Mouse (Mus musculus) embryonic facial prominence, embryonic 15.5 days (tissue): ENCODE data around the gene 1700001K19Rik. TPM values are rescaled to one million over a fixed set of nuclear protein-coding genes. Genes with fewer than 3 reads are reported as not detected.
"Not testable (repeated sequence)": the region's sequence is repeated elsewhere in the genome, so short reads cannot be mapped to it uniquely, and the experiment has no call there.

ENCODE experiments used
- ATAC-seq: fragments of 200-750 bp; cut with Nextera tagmentation; 2 replicates; pipeline ENCODE4 v1.8.0; 2017; ENCODE audit warnings: low read depth, moderate TSS enrichment; ENCODE audit not compliant: insufficient number of reproducible peaks, low FRiP score, low TSS enrichment
- H3K27ac ChIP-seq: fragments of 300-500 bp; sonication (generic); replicated peaks from 2 replicates; pipeline ENCODE4 v1.5.1; 2015; ENCODE audit warnings: mild to moderate bottlenecking, inconsistent platforms
- H3K27me3 ChIP-seq: fragments of 300-500 bp; sonication (generic); 2 replicates; pipeline ENCODE4 v1.6.1; 2015; ENCODE audit warnings: inconsistent platforms
- H3K36me3 ChIP-seq: fragments of 300-500 bp; sonication (generic); 2 replicates; pipeline ENCODE4 v1.6.1; 2015; ENCODE audit warnings: mild to moderate bottlenecking, inconsistent platforms
- H3K4me1 ChIP-seq: fragments of 300-500 bp; sonication (generic); 2 replicates; pipeline ENCODE4 v1.6.1; 2015; ENCODE audit warnings: inconsistent platforms
- H3K4me2 ChIP-seq: fragments of 300-500 bp; sonication (generic); replicated peaks from 2 replicates; pipeline ENCODE4 v1.6.1; 2015; ENCODE audit warnings: mild to moderate bottlenecking, inconsistent platforms
- H3K4me3 ChIP-seq: fragments of 300-500 bp; sonication (generic); replicated peaks from 2 replicates; pipeline ENCODE4 v1.5.1; 2015; ENCODE audit warnings: mild to moderate bottlenecking, inconsistent platforms
- H3K9ac ChIP-seq: fragments of 300-500 bp; sonication (generic); 2 replicates; pipeline ENCODE4 v1.6.1; 2015; ENCODE audit warnings: inconsistent platforms
- H3K9me3 ChIP-seq: fragments of 300-500 bp; sonication (generic); replicated peaks from 2 replicates; pipeline ENCODE4 v1.6.1; 2016; ENCODE audit warnings: inconsistent platforms
- WGBS: fragments of 180-500 bp; shearing (Covaris S2); methylation state at CpG from one replicate; pipeline ENCODE4 v1.1.7; 2015; 5-methylcytosine and 5-hydroxymethylcytosine counted together
- polyA plus RNA-seq: library from polyadenylated mRNA; unstranded; fragments of >200 nt; fragmentation: Nextera tagmentation; extraction: Ambion mirVana; gene quantifications from 2 replicates; pipeline ENCODE4 v1.2.1, GENCODE M21; 2015

1700001K19Rik gene
- polyA plus RNA-seq, 1 experiment from 2014 or later: 0.35 TPM

GRCm38 (mm10) chr12:110695676-110696171 is 13.3 kb upstream of the 1700001K19Rik start:
- peak overlapping the region; percentile 68 for H3K4me2 ChIP-seq
- WGBS: under 1% methylated on average over 55 of the region's 55 CpGs
- peaks cover 18% of the 10 kb centered on the region for H3K36me3 ChIP-seq
- no peaks in the 10 kb centered on the region for H3K9me3 ChIP-seq
- ATAC-seq: peak; percentile 36
- peaks cover 10% of the 10 kb centered on the region for H3K4me1 ChIP-seq
- H3K27me3 ChIP-seq: no peaks in the 10 kb centered on the region
- peak overlapping the region; percentile 96 for H3K27ac ChIP-seq
- peak overlapping the region; percentile 100 for H3K4me3 ChIP-seq
- peak overlapping the region; percentile 99 for H3K9ac ChIP-seq

GRCm38 (mm10) chr12:110693378-110693777 is 11.0 kb upstream of the 1700001K19Rik start:
- H3K27ac ChIP-seq, H3K4me3 ChIP-seq, ATAC-seq, H3K9ac ChIP-seq, H3K4me2 ChIP-seq, H3K27me3 ChIP-seq, H3K9me3 ChIP-seq: not testable (repeated sequence)
- Histone ChIP-seq H3K36me3 (peaks cover 36% of the 10 kb centered on the region), H3K4me1 (peaks cover 13% of the 10 kb centered on the region)
- WGBS: 61% methylated on average over 5 of the region's 5 CpGs

GRCm38 (mm10) chr12:110689919-110690643 is 7.7 kb upstream of the 1700001K19Rik start:
- no peaks in the 10 kb centered on the region for H3K27me3 ChIP-seq
- WGBS: 91% methylated on average over 6 of the region's 6 CpGs
- H3K36me3 ChIP-seq: peaks cover 43% of the 10 kb centered on the region
- peaks cover 16% of the 10 kb centered on the region for H3K4me1 ChIP-seq
- no peak for ATAC-seq
- no peak overlapping the region for H3K4me3 ChIP-seq
- no peaks in the 10 kb centered on the region for H3K9me3 ChIP-seq
- H3K9ac ChIP-seq: no peak overlapping the region
- H3K27ac ChIP-seq: no peak overlapping the region
- no peak overlapping the region for H3K4me2 ChIP-seq

GRCm38 (mm10) chr12:110688921-110689320 is 6.5 kb upstream of the 1700001K19Rik start:
- 93% methylated on average over 3 of the region's 3 CpGs for WGBS
- not testable (repeated sequence) for H3K4me1 ChIP-seq, H3K9ac ChIP-seq, H3K27me3 ChIP-seq, H3K9me3 ChIP-seq, ATAC-seq, H3K27ac ChIP-seq, H3K4me2 ChIP-seq, H3K4me3 ChIP-seq
- H3K36me3 ChIP-seq: peaks cover 36% of the 10 kb centered on the region

GRCm38 (mm10) chr12:110687894-110688734 is 5.7 kb upstream of the 1700001K19Rik start:
- 51% methylated on average over 12 of the region's 12 CpGs for WGBS
- Histone ChIP-seq H3K9ac (no peak overlapping the region), H3K4me1 (peaks cover 9% of the 10 kb centered on the region; the same call in 1 of the 2 replicates), H3K9me3 (no peaks in the 10 kb centered on the region), H3K4me2 (no peak overlapping the region), H3K4me3 (no peak overlapping the region), H3K27ac (peak overlapping the region; percentile 59), H3K27me3 (no peaks in the 10 kb centered on the region), H3K36me3 (peaks cover 36% of the 10 kb centered on the region)
- ATAC-seq: peak; percentile 72

GRCm38 (mm10) chr12:110683580-110683979 is 1.2 kb upstream of the 1700001K19Rik start:
- H3K4me3 ChIP-seq: no peak overlapping the region
- no peak overlapping the region for H3K4me2 ChIP-seq
- no CpG with 5 or more reads among the region's 1 CpGs for WGBS
- H3K9ac ChIP-seq: no peak overlapping the region
- peaks cover 12% of the 10 kb centered on the region; the same call in 1 of the 2 replicates for H3K4me1 ChIP-seq
- H3K27me3 ChIP-seq: no peaks in the 10 kb centered on the region
- no peak for ATAC-seq
- H3K27ac ChIP-seq: no peak overlapping the region
- H3K36me3 ChIP-seq: peaks cover 7% of the 10 kb centered on the region; the same call in 1 of the 2 replicates
- no peaks in the 10 kb centered on the region for H3K9me3 ChIP-seq

- Histone ChIP-seq H3K27ac (no peak overlapping the region), H3K27me3 (no peaks in the 10 kb centered on the region), H3K4me1 (0 out of 2 replicates have a peak, but pooled peaks cover 6% of the 10 kb centered on the region), H3K36me3 (peaks cover 5% of the 10 kb centered on the region; the same call in 1 of the 2 replicates), H3K9me3 (no peaks in the 10 kb centered on the region), H3K9ac (no peak overlapping the region), H3K4me3 (no peak overlapping the region), H3K4me2 (no peak overlapping the region)
- no peak for ATAC-seq
- 61% methylated on average over 3 of the region's 3 CpGs for WGBS
These were observed 541 bp downstream of the 1700001K19Rik start for GRCm38 (mm10) chr12:110681878-110682277.

GRCm38 (mm10) chr12:110681191-110681590 is 1.2 kb downstream of the 1700001K19Rik start:
- Histone ChIP-seq H3K36me3 (no peaks in the 10 kb centered on the region), H3K4me2 (no peak overlapping the region), H3K4me1 (0 out of 2 replicates have a peak, but pooled peaks cover 6% of the 10 kb centered on the region), H3K4me3 (no peak overlapping the region), H3K9me3 (no peaks in the 10 kb centered on the region), H3K27me3 (no peaks in the 10 kb centered on the region), H3K27ac (0 out of 2 replicates have a peak overlapping the region, but pooled peaks have one; percentile 28), H3K9ac (no peak overlapping the region)
- 28% methylated on average over 7 of the region's 7 CpGs for WGBS
- ATAC-seq: no peak

GRCm38 (mm10) chr12:110674243-110674642 is 8.2 kb downstream of the 1700001K19Rik start:
- Histone ChIP-seq H3K9ac (no peak overlapping the region), H3K36me3 (0 out of 2 replicates have a peak, but pooled peaks cover 9% of the 10 kb centered on the region), H3K4me1 (no peaks in the 10 kb centered on the region), H3K9me3 (no peaks in the 10 kb centered on the region), H3K4me2 (no peak overlapping the region), H3K4me3 (no peak overlapping the region), H3K27ac (no peak overlapping the region), H3K27me3 (no peaks in the 10 kb centered on the region)
- ATAC-seq: no peak
- 48% methylated on average over 5 of the region's 5 CpGs for WGBS

GRCm38 (mm10) chr12:110667466-110668077 is 14.8 kb downstream of the 1700001K19Rik start:
- Histone ChIP-seq H3K36me3 (peaks cover 75% of the 10 kb centered on the region), H3K4me3 (no peak overlapping the region), H3K9me3 (no peaks in the 10 kb centered on the region), H3K4me1 (no peaks in the 10 kb centered on the region), H3K27ac (no peak overlapping the region), H3K4me2 (no peak overlapping the region), H3K27me3 (no peaks in the 10 kb centered on the region), H3K9ac (no peak overlapping the region)
- 88% methylated on average over 13 of the region's 13 CpGs for WGBS
- no peak for ATAC-seq

GRCm38 (mm10) chr12:110661746-110662145 is 20.7 kb downstream of the 1700001K19Rik start:
- no peak for ATAC-seq
- H3K27ac ChIP-seq: no peak overlapping the region
- no peak overlapping the region for H3K4me2 ChIP-seq
- no peak overlapping the region for H3K9ac ChIP-seq
- H3K4me3 ChIP-seq: no peak overlapping the region
- H3K4me1 ChIP-seq: no peaks in the 10 kb centered on the region
- H3K27me3 ChIP-seq: no peaks in the 10 kb centered on the region
- H3K36me3 ChIP-seq: peaks cover 98% of the 10 kb centered on the region
- H3K9me3 ChIP-seq: no peaks in the 10 kb centered on the region
- WGBS: 91% methylated on average over 14 of the region's 14 CpGs
